Mouse (Mus musculus): ENCODE results near the gene Trim28.
A peak's percentile ranks its signal among the peaks of the same experiment; 100 is the strongest.

The Trim28 gene

GRCm38 (mm10) chr7:13001584-13001983 lies 2.7 kb downstream of the Trim28 start:
- no peak for DNase-seq (ENCODE audit: low spot score)

- DNase-seq (ENCODE audit: low spot score), result no peak
Measured at GRCm38 (mm10) chr7:13003380-13003779, 4.5 kb downstream of the Trim28 start.

GRCm38 (mm10) chr7:13006011-13006410 lies 7.1 kb downstream of the Trim28 start:
- no peak for DNase-seq (ENCODE audit: low spot score)

GRCm38 (mm10) chr7:13006531-13006930 lies 7.6 kb downstream of the Trim28 start:
- DNase-seq (ENCODE audit: low spot score), result no peak

- no peak for DNase-seq (ENCODE audit: low spot score)
Measured at GRCm38 (mm10) chr7:13007341-13008092, 8.6 kb downstream of the Trim28 start.

GRCm38 (mm10) chr7:13009143-13010004 lies 10.5 kb downstream of the Trim28 start:
- DNase-seq (ENCODE audit: low spot score), result peak; percentile 92

GRCm38 (mm10) chr7:13010005-13010908 lies 11.3 kb downstream of the Trim28 start, which contains the start of gene Zbtb45:
Gene Zbtb45, minus strand, starts transcription at chr7:13010034.
- no peak for DNase-seq (ENCODE audit: low spot score)

- no peak for DNase-seq (ENCODE audit: low spot score)
Measured at GRCm38 (mm10) chr7:13013671-13014070, 14.8 kb downstream of the Trim28 start.

- DNase-seq (ENCODE audit: low spot score), result no peak
Measured at GRCm38 (mm10) chr7:13014275-13014839, 15.4 kb downstream of the Trim28 start.

- DNase-seq (ENCODE audit: low spot score), result no peak
Measured at GRCm38 (mm10) chr7:13015217-13015616, 16.3 kb downstream of the Trim28 start.

GRCm38 (mm10) chr7:13022773-13023535 lies 24.0 kb downstream of the Trim28 start:
- DNase-seq (ENCODE audit: low spot score), result peak; percentile 84

GRCm38 (mm10) chr7:13023928-13024731 lies 25.2 kb downstream of the Trim28 start:
- peak; percentile 90 for DNase-seq (ENCODE audit: low spot score)

- DNase-seq (ENCODE audit: low spot score), result peak; percentile 46
Measured at GRCm38 (mm10) chr7:13024805-13025204, 25.9 kb downstream of the Trim28 start.

- no peak for DNase-seq (ENCODE audit: low spot score)
Measured at GRCm38 (mm10) chr7:13025511-13026112, 26.7 kb downstream of the Trim28 start.

GRCm38 (mm10) chr7:13028986-13029385 lies 30.1 kb downstream of the Trim28 start:
- no peak for DNase-seq (ENCODE audit: low spot score)

GRCm38 (mm10) chr7:13031069-13031468 lies 32.2 kb downstream of the Trim28 start:
- DNase-seq (ENCODE audit: low spot score), result no peak

GRCm38 (mm10) chr7:13031983-13032382 lies 33.1 kb downstream of the Trim28 start:
- DNase-seq (ENCODE audit: low spot score), result no peak

GRCm38 (mm10) chr7:13032541-13032940 lies 33.6 kb downstream of the Trim28 start:
- DNase-seq (ENCODE audit: low spot score), result no peak

- DNase-seq (ENCODE audit: low spot score), result no peak
Measured at GRCm38 (mm10) chr7:13033451-13034147, 34.7 kb downstream of the Trim28 start.
